Mouse (Mus musculus) right cerebral cortex, postnatal 25 days (tissue): ENCODE measurements around the gene Cmtm5.
"Not testable (repeated sequence)": the region's sequence is repeated elsewhere in the genome, so short reads cannot be mapped to it uniquely, and the experiment has no call there.

Source experiments
- DNase-seq: peaks from one replicate; pipeline ENCODE4 v3.0.0; 2022

Gene Cmtm5

DNA sequence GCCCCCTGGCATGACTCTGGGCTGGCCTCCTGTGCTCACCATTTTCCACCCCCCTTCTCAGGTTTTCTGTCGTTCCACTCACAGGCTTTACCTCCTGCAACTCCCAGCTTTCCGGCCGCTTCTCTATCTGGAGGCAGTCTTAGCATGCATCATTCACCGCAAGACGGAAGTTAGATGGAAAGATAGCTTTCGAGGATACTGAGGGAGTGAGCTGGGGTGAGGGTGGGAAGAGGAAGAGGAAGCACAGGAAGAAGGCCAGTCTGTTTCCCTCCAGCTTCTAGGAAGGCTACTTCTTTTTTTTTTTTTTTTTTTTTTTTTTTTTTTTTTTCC lies 735 bp downstream of the Cmtm5 start:
- DNase-seq: no peak

DNA sequence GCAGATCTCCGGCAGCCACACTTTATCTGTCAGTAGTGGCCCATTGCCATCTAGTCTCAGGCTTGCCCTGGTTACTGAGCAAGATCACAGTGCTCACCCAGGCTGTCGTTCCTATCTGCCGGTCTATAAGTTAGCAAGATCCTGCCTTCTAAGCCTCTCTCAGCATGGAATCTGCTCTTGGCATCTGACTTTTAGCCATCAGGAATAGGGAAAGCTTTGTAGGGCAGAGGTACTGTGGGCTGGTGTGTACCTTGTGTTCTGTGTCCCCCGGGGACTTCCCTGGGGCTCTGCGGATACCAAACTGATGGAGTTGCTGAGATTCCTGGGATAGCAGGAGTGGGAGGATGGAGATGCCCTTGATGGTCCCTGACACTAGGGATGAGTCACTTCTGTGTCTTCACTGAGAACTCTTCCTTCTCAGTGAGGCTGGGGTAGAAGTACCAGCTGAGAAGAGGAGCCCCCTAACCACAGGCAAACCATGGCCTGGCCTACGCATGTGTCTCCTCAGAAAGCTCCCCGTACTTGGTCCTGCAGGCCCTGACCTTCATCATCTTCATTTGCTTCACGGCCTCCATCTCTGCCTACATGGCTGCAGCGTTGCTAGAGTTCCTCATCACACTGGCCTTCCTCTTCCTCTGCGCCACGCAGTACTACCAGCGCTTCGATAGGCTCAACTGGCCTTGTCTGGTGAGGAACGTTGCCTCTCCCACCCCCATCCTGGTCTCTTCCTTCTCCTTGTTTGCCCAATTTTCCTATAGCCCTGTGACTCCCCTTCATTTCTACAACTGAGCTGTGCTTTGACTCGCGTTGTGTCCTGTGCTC lies 1.5 kb downstream of the Cmtm5 start:
- DNase-seq: no peak

DNA sequence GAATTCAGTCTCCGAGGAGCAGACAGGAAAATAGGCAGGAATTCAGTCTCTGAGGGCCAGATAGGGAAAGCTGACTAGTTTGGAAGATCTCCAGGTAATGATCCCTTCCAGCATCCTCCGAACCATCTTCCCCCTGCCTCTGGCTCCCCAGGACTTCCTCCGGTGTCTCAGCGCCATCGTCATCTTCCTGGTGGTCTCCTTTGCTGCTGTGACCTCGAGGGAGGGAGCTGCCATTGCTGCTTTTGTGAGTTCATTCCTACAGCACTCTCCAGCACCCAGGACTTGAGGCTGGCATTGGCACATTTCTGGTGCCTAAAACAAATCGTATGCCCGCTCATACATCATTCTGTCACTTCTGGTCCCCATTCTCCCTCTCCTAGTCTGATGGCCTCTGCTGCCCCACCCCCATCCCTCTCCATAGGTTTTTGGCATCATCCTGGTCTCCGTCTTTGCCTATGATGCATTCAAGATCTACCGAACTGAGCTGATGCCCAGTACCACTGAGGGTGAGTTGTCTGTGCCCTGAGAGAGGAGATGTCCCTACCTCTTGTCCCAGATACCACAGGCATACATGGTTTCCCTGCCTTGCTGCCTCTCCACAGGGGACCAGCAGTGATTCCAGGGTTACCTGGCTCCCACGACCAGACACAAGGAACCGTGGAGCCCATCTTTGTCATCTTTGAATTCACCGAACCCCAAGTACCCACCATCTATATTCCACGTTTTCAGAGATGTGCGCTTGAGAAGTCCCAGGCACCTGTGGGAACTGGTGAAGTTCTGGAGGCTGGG lies 2.6 kb downstream of the Cmtm5 start:
- no peak for DNase-seq

DNA sequence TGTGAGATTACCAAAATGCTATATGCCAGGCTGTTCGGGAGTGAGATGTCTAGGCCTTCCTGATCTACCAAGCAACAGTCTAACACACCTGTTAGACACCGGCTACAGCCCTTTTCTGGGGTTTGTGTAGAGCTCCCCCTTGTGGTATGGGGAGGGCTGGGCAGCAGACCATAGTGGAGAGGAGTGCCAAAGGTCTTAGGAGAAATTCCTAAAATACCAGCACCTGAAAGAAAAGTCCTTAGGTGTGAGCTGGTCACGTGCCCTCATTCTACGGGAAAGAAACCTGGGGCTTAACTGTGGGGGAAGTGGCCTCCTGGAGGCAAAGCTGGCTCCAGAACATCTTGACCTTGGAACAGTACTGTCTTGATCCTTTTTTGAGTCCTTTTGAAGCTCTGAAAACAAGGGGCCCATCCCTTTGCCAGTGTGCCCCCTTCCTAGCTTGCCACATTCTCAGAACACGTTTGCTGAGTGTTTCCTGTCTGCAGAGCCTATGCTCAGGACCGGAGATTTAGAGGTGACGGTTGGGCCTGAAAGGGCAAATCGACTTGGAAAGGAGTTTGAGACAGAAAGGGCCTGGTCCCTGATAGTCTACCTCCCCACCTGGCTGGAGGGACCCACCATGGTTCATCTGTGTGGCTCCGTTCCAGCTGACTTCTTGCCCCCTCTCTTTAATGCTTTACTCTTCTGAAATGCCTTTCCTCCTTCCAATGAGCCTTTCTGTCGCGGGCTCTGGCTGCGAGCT lies 3.5 kb downstream of the Cmtm5 start:
- DNase-seq: peak; percentile 36

GRCm38 (mm10) chr14:54940176-54940530 lies 4.1 kb downstream of the Cmtm5 start:
- no peak for DNase-seq

DNA sequence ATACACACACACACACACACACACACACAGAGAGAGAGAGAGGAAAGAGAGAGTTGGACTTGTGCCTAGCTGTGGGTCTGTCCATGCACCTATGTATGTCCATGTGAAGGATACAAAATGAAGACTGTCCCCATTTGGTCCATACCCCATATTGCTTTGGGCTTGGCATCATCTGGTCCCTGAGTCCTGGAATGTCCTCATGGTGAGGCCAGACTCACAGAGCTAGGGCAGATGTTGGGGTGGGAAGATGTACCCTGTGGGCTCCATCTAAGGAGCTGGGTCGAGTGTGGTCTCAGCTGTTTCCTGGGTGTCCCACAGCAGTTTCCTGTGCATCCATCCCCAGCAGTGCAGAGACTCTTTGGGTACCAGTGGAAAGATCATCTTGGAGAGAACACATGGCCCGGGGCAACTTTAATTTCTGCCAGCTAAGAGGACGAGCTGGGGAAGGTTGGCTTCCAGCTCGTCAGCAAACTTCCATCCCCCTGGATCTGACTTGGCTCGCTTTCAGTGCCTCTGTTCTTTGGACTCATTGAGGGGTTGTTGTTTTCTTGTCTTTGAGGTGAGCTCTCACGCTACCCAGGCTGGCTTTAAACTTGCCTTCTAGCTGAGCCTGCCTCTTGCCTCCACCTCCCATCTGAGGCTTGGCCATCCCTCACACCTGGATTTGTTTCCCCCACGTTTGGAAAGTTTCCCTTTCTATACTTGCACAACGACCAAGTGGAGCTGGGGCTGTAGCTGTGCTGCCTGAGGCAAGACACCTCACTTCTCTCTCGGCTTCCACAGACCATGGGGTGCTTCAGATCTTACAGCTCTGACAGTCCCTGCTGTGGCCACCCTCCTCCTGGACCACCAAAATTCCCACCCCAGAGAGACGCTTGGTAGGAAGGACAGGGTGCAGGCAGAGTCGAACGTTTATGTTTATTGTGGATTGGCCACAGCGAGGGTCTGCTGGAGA lies 5.2 kb downstream of the Cmtm5 start:
- no peak for DNase-seq

GRCm38 (mm10) chr14:54942479-54942878 lies 6.4 kb downstream of the Cmtm5 start:
- no peak for DNase-seq

- DNase-seq: no peak
These were observed 7.9 kb downstream of the Cmtm5 start for GRCm38 (mm10) chr14:54943971-54944370.

GRCm38 (mm10) chr14:54944939-54945338 lies 8.9 kb downstream of the Cmtm5 start:
- DNase-seq: no peak

- no peak for DNase-seq
These were observed 10.1 kb downstream of the Cmtm5 start for GRCm38 (mm10) chr14:54945975-54946704.

- not testable (repeated sequence) for DNase-seq
These were observed 10.9 kb downstream of the Cmtm5 start for GRCm38 (mm10) chr14:54947008-54947407.

GRCm38 (mm10) chr14:54948781-54949180 lies 12.7 kb downstream of the Cmtm5 start:
- no peak for DNase-seq

DNA sequence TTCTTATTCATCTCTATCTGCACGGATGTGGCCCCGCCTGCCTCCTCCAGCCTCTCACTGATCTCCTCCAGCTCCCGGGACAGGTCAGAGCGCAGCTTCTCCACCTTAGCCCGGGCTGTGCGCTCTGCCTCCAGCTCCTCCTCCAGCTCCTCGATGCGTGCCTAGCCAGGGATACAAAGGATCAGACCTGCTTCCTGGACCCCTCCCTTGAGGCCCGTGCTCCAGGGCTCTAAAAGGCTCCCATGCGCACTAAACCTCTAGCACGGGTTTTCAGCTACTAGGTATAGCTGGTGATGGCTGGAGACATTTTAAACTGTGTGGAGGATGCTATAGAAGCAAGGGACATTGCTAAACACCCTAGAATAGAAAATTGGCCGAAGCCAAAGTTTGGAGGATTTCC lies 14.4 kb downstream of the Cmtm5 start:
- DNase-seq: no peak

DNA sequence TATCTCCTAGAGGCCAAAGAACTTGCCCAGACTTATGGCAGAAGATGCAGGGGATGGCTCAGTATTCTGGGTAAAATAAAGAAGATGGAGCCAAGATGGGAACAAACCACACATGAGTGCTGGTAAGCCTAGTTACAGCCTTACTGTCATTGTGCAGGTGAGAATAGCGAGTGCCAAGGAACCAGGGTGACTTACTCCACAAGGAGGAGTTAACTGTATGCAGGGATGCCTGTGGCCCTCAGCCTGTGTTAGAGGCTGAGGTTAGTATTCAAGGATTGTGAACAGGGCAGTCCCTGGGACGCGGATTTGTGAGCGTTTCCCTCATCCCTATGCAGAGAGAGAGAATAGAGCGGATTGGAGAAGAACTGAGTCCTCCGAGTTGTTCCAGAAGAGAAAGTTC lies 15.5 kb downstream of the Cmtm5 start:
- DNase-seq: no peak

GRCm38 (mm10) chr14:54953664-54954206 lies 17.7 kb downstream of the Cmtm5 start:
- no peak for DNase-seq

GRCm38 (mm10) chr14:54954474-54954873 lies 18.4 kb downstream of the Cmtm5 start:
- no peak for DNase-seq

- no peak for DNase-seq
These were observed 19.4 kb downstream of the Cmtm5 start for GRCm38 (mm10) chr14:54955481-54955880.

GRCm38 (mm10) chr14:54956533-54956932 lies 20.5 kb downstream of the Cmtm5 start:
- DNase-seq: no peak

DNA sequence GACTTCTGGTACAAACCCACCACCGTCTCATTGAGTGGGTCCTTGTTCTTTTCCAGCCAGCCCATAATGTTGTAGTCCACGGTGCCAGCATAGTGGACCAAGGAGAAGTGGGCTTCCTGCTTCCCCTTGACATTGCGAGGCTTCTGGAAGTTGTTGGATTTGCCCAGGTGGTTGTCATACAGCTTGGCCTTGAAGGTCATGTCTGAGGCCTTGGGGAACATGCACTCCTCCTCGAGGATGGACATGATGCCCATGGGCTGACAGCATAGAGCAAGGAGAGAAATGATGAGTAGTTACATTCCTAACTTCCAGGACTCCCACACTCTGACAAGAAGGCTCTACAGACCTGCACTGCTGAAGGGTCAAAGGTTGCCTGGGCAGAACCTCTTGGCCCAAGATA lies 22.4 kb downstream of the Cmtm5 start:
- no peak for DNase-seq

GRCm38 (mm10) chr14:54959197-54959596 lies 23.1 kb downstream of the Cmtm5 start:
- DNase-seq: no peak

- DNase-seq: not testable (repeated sequence)
These were observed 24.0 kb downstream of the Cmtm5 start for GRCm38 (mm10) chr14:54959853-54960613.
